Mouse (Mus musculus): ENCODE data around the gene Hacd3. TPM values are rescaled to one million over a fixed set of nuclear protein-coding genes. Genes with fewer than 3 reads are reported as not detected.

The Hacd3 gene
- polyA plus RNA-seq, 1 experiment from 2014 or later = 105 TPM

GRCm38 (mm10) chr9:65027241-65027640, 5.7 kb upstream of the Hacd3 start:
- DNase-seq (ENCODE audit: low spot score) = no peak
- WGBS = 82% methylated on average over 7 of the region's 7 CpGs
- H3K4me1 ChIP-seq = peaks cover 7% of the 10 kb centered on the region
- H3K9me3 ChIP-seq (replicated peaks) = no peaks in the 10 kb centered on the region
- H3K36me3 ChIP-seq = no peaks in the 10 kb centered on the region
- no peaks in the 10 kb centered on the region for H3K27me3 ChIP-seq (ENCODE audit: low read depth, poor library complexity, severe bottlenecking)
- H3K4me3 ChIP-seq = no peak overlapping the region
- no peak overlapping the region for H3K27ac ChIP-seq

GRCm38 (mm10) chr9:65023447-65023846, 2.0 kb upstream of the Hacd3 start:
- Histone ChIP-seq H3K27me3 (ENCODE audit: low read depth, poor library complexity, severe bottlenecking) (no peaks in the 10 kb centered on the region), H3K27ac (no peak overlapping the region), H3K4me3 (no peak overlapping the region), H3K36me3 (no peaks in the 10 kb centered on the region), H3K9me3 (replicated peaks) (no peaks in the 10 kb centered on the region), H3K4me1 (peaks cover 38% of the 10 kb centered on the region)
- no peak for DNase-seq (ENCODE audit: low spot score)
- 98% methylated on average over 3 of the region's 3 CpGs for WGBS

GRCm38 (mm10) chr9:65022580-65023135, 1.2 kb upstream of the Hacd3 start:
- H3K36me3 ChIP-seq = no peaks in the 10 kb centered on the region
- WGBS = 97% methylated on average over 4 of the region's 4 CpGs
- H3K9me3 ChIP-seq (replicated peaks) = no peaks in the 10 kb centered on the region
- DNase-seq (ENCODE audit: low spot score) = no peak
- H3K27me3 ChIP-seq (ENCODE audit: low read depth, poor library complexity, severe bottlenecking) = no peaks in the 10 kb centered on the region
- H3K27ac ChIP-seq = no peak overlapping the region
- peaks cover 38% of the 10 kb centered on the region for H3K4me1 ChIP-seq
- H3K4me3 ChIP-seq = no peak overlapping the region

GRCm38 (mm10) chr9:65021887-65022579, 540 bp upstream of the Hacd3 start:
- WGBS = 21% methylated on average over 9 of the region's 9 CpGs
- H3K27ac ChIP-seq = peak overlapping the region; percentile 93
- no peaks in the 10 kb centered on the region for H3K27me3 ChIP-seq (ENCODE audit: low read depth, poor library complexity, severe bottlenecking)
- H3K4me3 ChIP-seq = peak overlapping the region; percentile 99
- no peaks in the 10 kb centered on the region for H3K36me3 ChIP-seq
- no peaks in the 10 kb centered on the region for H3K9me3 ChIP-seq (replicated peaks)
- peaks cover 38% of the 10 kb centered on the region for H3K4me1 ChIP-seq
- no peak for DNase-seq (ENCODE audit: low spot score)

GRCm38 (mm10) chr9:65020128-65020527, 1.4 kb downstream of the Hacd3 start:
- Histone ChIP-seq H3K27me3 (ENCODE audit: low read depth, poor library complexity, severe bottlenecking) (no peaks in the 10 kb centered on the region), H3K4me1 (peaks cover 40% of the 10 kb centered on the region), H3K9me3 (replicated peaks) (no peaks in the 10 kb centered on the region), H3K27ac (no peak overlapping the region), H3K4me3 (peak overlapping the region; percentile 99), H3K36me3 (peaks cover 6% of the 10 kb centered on the region)
- DNase-seq (ENCODE audit: low spot score) = no peak
- 83% methylated on average over 4 of the region's 4 CpGs for WGBS

- Histone ChIP-seq H3K27me3 (ENCODE audit: low read depth, poor library complexity, severe bottlenecking) (no peaks in the 10 kb centered on the region), H3K27ac (no peak overlapping the region), H3K9me3 (replicated peaks) (no peaks in the 10 kb centered on the region), H3K4me3 (no peak overlapping the region), H3K4me1 (peaks cover 40% of the 10 kb centered on the region), H3K36me3 (peaks cover 8% of the 10 kb centered on the region)
- 64% methylated on average over 3 of the region's 3 CpGs for WGBS
- DNase-seq (ENCODE audit: low spot score) = no peak
Observed at GRCm38 (mm10) chr9:65019146-65019545, 2.3 kb downstream of the Hacd3 start.

GRCm38 (mm10) chr9:65018588-65019121, 2.8 kb downstream of the Hacd3 start:
- Histone ChIP-seq H3K9me3 (replicated peaks) (no peaks in the 10 kb centered on the region), H3K27me3 (ENCODE audit: low read depth, poor library complexity, severe bottlenecking) (no peaks in the 10 kb centered on the region), H3K36me3 (peaks cover 8% of the 10 kb centered on the region), H3K4me3 (no peak overlapping the region), H3K4me1 (peaks cover 40% of the 10 kb centered on the region), H3K27ac (no peak overlapping the region)
- DNase-seq (ENCODE audit: low spot score) = no peak
- WGBS = 82% methylated on average over 3 of the region's 3 CpGs

- Histone ChIP-seq H3K36me3 (peaks cover 11% of the 10 kb centered on the region), H3K27me3 (ENCODE audit: low read depth, poor library complexity, severe bottlenecking) (no peaks in the 10 kb centered on the region), H3K9me3 (replicated peaks) (no peaks in the 10 kb centered on the region), H3K4me1 (peaks cover 40% of the 10 kb centered on the region), H3K27ac (no peak overlapping the region), H3K4me3 (no peak overlapping the region)
- WGBS = 85% methylated on average over 4 of the region's 4 CpGs
- no peak for DNase-seq (ENCODE audit: low spot score)
Observed at GRCm38 (mm10) chr9:65017896-65018295, 3.6 kb downstream of the Hacd3 start.

- no peaks in the 10 kb centered on the region for H3K9me3 ChIP-seq (replicated peaks)
- H3K27me3 ChIP-seq (ENCODE audit: low read depth, poor library complexity, severe bottlenecking) = no peaks in the 10 kb centered on the region
- H3K4me1 ChIP-seq = peaks cover 38% of the 10 kb centered on the region
- 89% methylated on average over 16 of the region's 16 CpGs for WGBS
- no peak overlapping the region for H3K4me3 ChIP-seq
- no peak overlapping the region for H3K27ac ChIP-seq
- DNase-seq (ENCODE audit: low spot score) = no peak
- H3K36me3 ChIP-seq = peaks cover 11% of the 10 kb centered on the region
Observed at GRCm38 (mm10) chr9:65016978-65017827, 4.3 kb downstream of the Hacd3 start.

- Histone ChIP-seq H3K4me3 (no peak overlapping the region), H3K27ac (0 out of 2 replicates have a peak overlapping the region, but pooled peaks have one; percentile 19), H3K9me3 (replicated peaks) (no peaks in the 10 kb centered on the region), H3K4me1 (peaks cover 30% of the 10 kb centered on the region), H3K27me3 (ENCODE audit: low read depth, poor library complexity, severe bottlenecking) (no peaks in the 10 kb centered on the region), H3K36me3 (peaks cover 11% of the 10 kb centered on the region)
- DNase-seq (ENCODE audit: low spot score) = no peak
- WGBS = 91% methylated on average over 4 of the region's 4 CpGs
Observed at GRCm38 (mm10) chr9:65016241-65016977, 5.1 kb downstream of the Hacd3 start.

GRCm38 (mm10) chr9:65015461-65016222, 5.9 kb downstream of the Hacd3 start:
- DNase-seq (ENCODE audit: low spot score) = no peak
- no peaks in the 10 kb centered on the region for H3K27me3 ChIP-seq (ENCODE audit: low read depth, poor library complexity, severe bottlenecking)
- no peak overlapping the region for H3K27ac ChIP-seq
- H3K36me3 ChIP-seq = peaks cover 14% of the 10 kb centered on the region
- WGBS = 94% methylated on average over 7 of the region's 7 CpGs
- H3K9me3 ChIP-seq (replicated peaks) = no peaks in the 10 kb centered on the region
- no peak overlapping the region for H3K4me3 ChIP-seq
- H3K4me1 ChIP-seq = peaks cover 22% of the 10 kb centered on the region

- Histone ChIP-seq H3K27me3 (ENCODE audit: low read depth, poor library complexity, severe bottlenecking) (no peaks in the 10 kb centered on the region), H3K27ac (no peak overlapping the region), H3K4me3 (no peak overlapping the region), H3K4me1 (0 out of 2 replicates have a peak, but pooled peaks cover 2% of the 10 kb centered on the region), H3K9me3 (replicated peaks) (no peaks in the 10 kb centered on the region), H3K36me3 (peaks cover 51% of the 10 kb centered on the region)
- 65% methylated on average over 6 of the region's 6 CpGs for WGBS
- no peak for DNase-seq (ENCODE audit: low spot score)
Observed at GRCm38 (mm10) chr9:65011304-65011703, 10.2 kb downstream of the Hacd3 start.
